Mouse (Mus musculus) stomach, postnatal 0 days (tissue): ENCODE data around the gene Snrnp35. TPM values are rescaled to one million over a fixed set of nuclear protein-coding genes. Genes with fewer than 3 reads are reported as not detected.
A peak's percentile ranks its signal among the peaks of the same experiment; 100 is the strongest.
"Not testable (repeated sequence)": the region's sequence is repeated elsewhere in the genome, so short reads cannot be mapped to it uniquely, and the experiment has no call there.

Experiments used
- ATAC-seq: fragments of 200-750 bp; cut with Nextera tagmentation; 2 replicates; pipeline ENCODE4 v1.8.0; 2017; ENCODE audit not compliant: low FRiP score, low TSS enrichment
- DNase-seq: peaks from one replicate; pipeline ENCODE4 v3.0.0-alpha.2; 2016; ENCODE audit warnings: low spot score
- H3K27ac ChIP-seq: fragments of 300-500 bp; sonication (generic); replicated peaks from 2 replicates; pipeline ENCODE4 v1.5.1; 2014; ENCODE audit warnings: mild to moderate bottlenecking, control low read depth
- H3K27me3 ChIP-seq: fragments of 300-500 bp; sonication (generic); 2 replicates; pipeline ENCODE4 v1.6.1; 2014; ENCODE audit warnings: low read length; ENCODE audit not compliant: control insufficient read depth, insufficient read depth
- H3K36me3 ChIP-seq: fragments of 300-500 bp; sonication (generic); 2 replicates; pipeline ENCODE4 v1.6.1; 2014; ENCODE audit warnings: low read length, mixed read lengths; ENCODE audit not compliant: control insufficient read depth, insufficient read depth
- H3K4me1 ChIP-seq: fragments of 300-500 bp; sonication (generic); replicated peaks from 2 replicates; pipeline ENCODE4 v1.6.1; 2014; ENCODE audit warnings: antibody characterized with exemption; ENCODE audit not compliant: control insufficient read depth, insufficient read depth
- H3K4me2 ChIP-seq: fragments of 300-500 bp; sonication (generic); replicated peaks from 2 replicates; pipeline ENCODE4 v1.6.1; 2014; ENCODE audit warnings: low read depth, mild to moderate bottlenecking, control low read depth, moderate library complexity
- H3K4me3 ChIP-seq: fragments of 300-500 bp; sonication (generic); 2 replicates; pipeline ENCODE4 v1.5.1; 2014; ENCODE audit warnings: low read depth, low read length, control low read depth
- H3K9ac ChIP-seq: fragments of 300-500 bp; sonication (generic); 2 replicates; pipeline ENCODE4 v1.6.1; 2014; ENCODE audit warnings: mild to moderate bottlenecking, low read length, control low read depth, mixed read lengths
- H3K9me3 ChIP-seq: fragments of 300-500 bp; sonication (generic); 2 replicates; pipeline ENCODE4 v1.6.1; 2016; ENCODE audit warnings: low read length; ENCODE audit not compliant: control insufficient read depth
- CTCF ChIP-seq: IDR thresholded peaks from 2 replicates; pipeline ENCODE4 v1.5.1; 2016; ENCODE audit warnings: antibody characterized with exemption, low read depth, mild to moderate bottlenecking, moderate library complexity
- EP300 ChIP-seq: optimal IDR thresholded peaks from 2 replicates; pipeline ENCODE3; 2016; ENCODE audit warnings: antibody characterized with exemption
- WGBS: fragments of 180-500 bp; shearing (Covaris S2); extraction: QIAGEN DNeasy Blood & Tissue Kit; methylation state at CpG from one replicate; pipeline ENCODE4 v1.1.7; 2014; 5-methylcytosine and 5-hydroxymethylcytosine counted together
- polyA plus RNA-seq: library from polyadenylated mRNA; unstranded; fragments of >200 nt; fragmentation: Nextera tagmentation; extraction: Ambion mirVana; gene quantifications from 2 replicates; pipeline ENCODE4 v1.2.1, GENCODE M21; 2015

Snrnp35 gene
- polyA plus RNA-seq, 1 experiment from 2014 or later = 10.8 TPM

GRCm38 (mm10) chr5:124454082-124454419, 28.9 kb upstream of the Snrnp35 start:
- DNase-seq (no peak), ATAC-seq (no peak)
- peak overlapping the region; percentile 69 for H3K27ac ChIP-seq
- 61% methylated on average over 1 of the region's 1 CpGs for WGBS
- H3K36me3 ChIP-seq = peaks cover 28% of the 10 kb centered on the region
- no peak overlapping the region for H3K4me2 ChIP-seq
- H3K9ac ChIP-seq = no peak overlapping the region
- no peak overlapping the region for H3K4me3 ChIP-seq
- no peak for TF ChIP-seq CTCF
- H3K4me1 ChIP-seq = no peaks in the 10 kb centered on the region
- no peaks in the 10 kb centered on the region for H3K9me3 ChIP-seq
- no peaks in the 10 kb centered on the region for H3K27me3 ChIP-seq

GRCm38 (mm10) chr5:124456762-124457161, 26.2 kb upstream of the Snrnp35 start:
- 91% methylated on average over 6 of the region's 6 CpGs for WGBS

GRCm38 (mm10) chr5:124460922-124461321, 22.0 kb upstream of the Snrnp35 start:
- not testable (repeated sequence) for H3K4me2 ChIP-seq, H3K27ac ChIP-seq

More at GRCm38 (mm10) chr5:124456762-124457161, 26.2 kb upstream of the Snrnp35 start:
- ATAC-seq (no peak), DNase-seq (no peak)
- Histone ChIP-seq H3K4me3 (no peak overlapping the region), H3K27ac (no peak overlapping the region), H3K4me2 (no peak overlapping the region), H3K4me1 (no peaks in the 10 kb centered on the region), H3K9ac (no peak overlapping the region), H3K27me3 (no peaks in the 10 kb centered on the region), H3K36me3 (peaks cover 23% of the 10 kb centered on the region), H3K9me3 (no peaks in the 10 kb centered on the region)
- TF ChIP-seq EP300 (no peak), CTCF (no peak)

GRCm38 (mm10) chr5:124462297-124463025, 20.5 kb upstream of the Snrnp35 start:
- Histone ChIP-seq H3K9me3 (no peaks in the 10 kb centered on the region), H3K27me3 (no peaks in the 10 kb centered on the region), H3K4me1 (no peaks in the 10 kb centered on the region), H3K36me3 (peaks cover 14% of the 10 kb centered on the region), H3K9ac (no peak overlapping the region), H3K4me2 (no peak overlapping the region), H3K27ac (no peak overlapping the region), H3K4me3 (no peak overlapping the region)
- ATAC-seq (no peak), DNase-seq (no peak)
- TF ChIP-seq EP300 (no peak), CTCF (no peak)
- 83% methylated on average over 8 of the region's 8 CpGs for WGBS

More at GRCm38 (mm10) chr5:124460922-124461321, 22.0 kb upstream of the Snrnp35 start:
- not testable (repeated sequence) for H3K27me3 ChIP-seq, H3K4me3 ChIP-seq, H3K9ac ChIP-seq, H3K4me1 ChIP-seq, DNase-seq, H3K9me3 ChIP-seq, ATAC-seq
- WGBS = 90% methylated on average over 14 of the region's 14 CpGs
- H3K36me3 ChIP-seq = peaks cover 24% of the 10 kb centered on the region

GRCm38 (mm10) chr5:124463462-124463861, 19.5 kb upstream of the Snrnp35 start:
- no peaks in the 10 kb centered on the region for H3K9me3 ChIP-seq
- no peak overlapping the region for H3K27ac ChIP-seq
- TF ChIP-seq EP300 = no peak
- TF ChIP-seq CTCF = no peak
- no peaks in the 10 kb centered on the region for H3K4me1 ChIP-seq
- no peak overlapping the region for H3K4me2 ChIP-seq
- DNase-seq = no peak
- ATAC-seq = no peak
- 90% methylated on average over 5 of the region's 5 CpGs for WGBS
- H3K36me3 ChIP-seq = peaks cover 12% of the 10 kb centered on the region
- no peak overlapping the region for H3K4me3 ChIP-seq
- no peaks in the 10 kb centered on the region for H3K27me3 ChIP-seq
- no peak overlapping the region for H3K9ac ChIP-seq

- H3K36me3 ChIP-seq = peaks cover 12% of the 10 kb centered on the region
- no peak for TF ChIP-seq CTCF
- no peak for TF ChIP-seq EP300
- no peak for ATAC-seq
Measured at GRCm38 (mm10) chr5:124464905-124465304, 18.0 kb upstream of the Snrnp35 start.

More at GRCm38 (mm10) chr5:124464905-124465304, 18.0 kb upstream of the Snrnp35 start:
- no peak overlapping the region for H3K4me2 ChIP-seq
- DNase-seq = no peak
- H3K9ac ChIP-seq = no peak overlapping the region
- no peak overlapping the region for H3K4me3 ChIP-seq
- H3K27ac ChIP-seq = no peak overlapping the region
- H3K9me3 ChIP-seq = no peaks in the 10 kb centered on the region
- H3K4me1 ChIP-seq = no peaks in the 10 kb centered on the region
- H3K27me3 ChIP-seq = no peaks in the 10 kb centered on the region
